Mouse (Mus musculus) lung, embryonic 15.5 days (tissue): ENCODE data around the gene Rnf43. TPM values are rescaled to one million over a fixed set of nuclear protein-coding genes. Genes with fewer than 3 reads are reported as not detected.

Experiments used
- ATAC-seq: fragments of 200-750 bp; cut with Nextera tagmentation; 2 replicates; pipeline ENCODE4 v1.8.0; 2017; ENCODE audit warnings: moderate number of reproducible peaks, borderline replicate concordance; ENCODE audit not compliant: low FRiP score, low TSS enrichment; ENCODE audit errors: extremely low read depth
- H3K27ac ChIP-seq: fragments of 300-500 bp; sonication (generic); 2 replicates; pipeline ENCODE4 v1.5.1; 2015; ENCODE audit warnings: moderate library complexity, mild to moderate bottlenecking, inconsistent platforms
- H3K27me3 ChIP-seq: fragments of 300-500 bp; sonication (generic); 2 replicates; pipeline ENCODE4 v1.6.1; 2015; ENCODE audit warnings: inconsistent platforms
- H3K36me3 ChIP-seq: fragments of 300-500 bp; sonication (generic); 2 replicates; pipeline ENCODE4 v1.6.1; 2015; ENCODE audit warnings: inconsistent platforms
- H3K4me1 ChIP-seq: fragments of 300-500 bp; sonication (generic); 2 replicates; pipeline ENCODE4 v1.6.1; 2015; ENCODE audit warnings: inconsistent platforms
- H3K4me2 ChIP-seq: fragments of 300-500 bp; sonication (generic); 2 replicates; pipeline ENCODE4 v1.6.1; 2015; ENCODE audit warnings: inconsistent platforms, mild to moderate bottlenecking, moderate library complexity
- H3K4me3 ChIP-seq: fragments of 300-500 bp; sonication (generic); 2 replicates; pipeline ENCODE4 v1.5.1; 2015; ENCODE audit warnings: mild to moderate bottlenecking, inconsistent platforms
- H3K9ac ChIP-seq: fragments of 300-500 bp; sonication (generic); 2 replicates; pipeline ENCODE4 v1.6.1; 2015; ENCODE audit warnings: inconsistent platforms
- H3K9me3 ChIP-seq: fragments of 300-500 bp; sonication (generic); 2 replicates; pipeline ENCODE4 v1.6.1; 2016; ENCODE audit warnings: inconsistent platforms
- WGBS: fragments of 180-500 bp; shearing (Covaris S2); methylation state at CpG from one replicate; pipeline ENCODE4 v1.1.7; 2015; 5-methylcytosine and 5-hydroxymethylcytosine counted together
- polyA plus RNA-seq: library from polyadenylated mRNA; unstranded; fragments of >200 nt; fragmentation: Nextera tagmentation; extraction: Ambion mirVana; gene quantifications from 2 replicates; pipeline ENCODE4 v1.2.1, GENCODE M21; 2015

Rnf43 gene
- polyA plus RNA-seq, 1 experiment from 2014 or later = 16.4 TPM

DNA sequence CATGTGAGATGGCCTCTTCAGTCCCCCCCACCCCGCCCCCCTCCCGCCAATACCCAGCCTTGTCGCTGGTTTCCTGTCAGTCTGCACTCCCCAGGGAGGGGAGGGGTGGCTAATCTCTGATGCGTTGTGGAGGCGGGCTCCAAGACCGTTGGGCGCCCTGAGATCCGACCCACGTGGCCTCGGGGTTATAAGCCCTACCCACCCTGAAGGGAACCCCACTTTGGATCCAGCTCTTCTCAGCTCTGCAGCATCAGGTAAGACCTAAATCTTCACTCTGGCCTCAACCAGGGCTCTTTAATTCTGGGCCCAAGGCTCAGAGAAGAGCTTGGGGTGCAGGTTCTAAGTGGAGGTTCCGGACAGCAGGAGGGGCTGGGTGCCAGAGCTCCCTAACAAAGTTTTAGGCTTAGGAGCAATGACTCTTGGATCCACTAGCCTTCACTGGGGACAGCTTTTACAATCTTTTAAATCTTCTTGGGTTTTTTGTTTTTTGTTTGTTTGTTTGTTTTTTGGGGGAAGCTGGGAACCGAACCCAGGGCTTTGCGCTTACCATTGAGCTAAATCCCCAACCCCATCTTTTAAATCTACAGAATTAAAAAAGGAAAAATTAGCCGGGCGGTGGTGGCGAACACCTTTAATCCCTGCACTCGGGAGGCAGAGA, 93.0 kb downstream of the Rnf43 start:
- peak; percentile 50; the same call in 1 of the 2 replicates for ATAC-seq
- H3K4me2 ChIP-seq = no peak overlapping the region

DNA sequence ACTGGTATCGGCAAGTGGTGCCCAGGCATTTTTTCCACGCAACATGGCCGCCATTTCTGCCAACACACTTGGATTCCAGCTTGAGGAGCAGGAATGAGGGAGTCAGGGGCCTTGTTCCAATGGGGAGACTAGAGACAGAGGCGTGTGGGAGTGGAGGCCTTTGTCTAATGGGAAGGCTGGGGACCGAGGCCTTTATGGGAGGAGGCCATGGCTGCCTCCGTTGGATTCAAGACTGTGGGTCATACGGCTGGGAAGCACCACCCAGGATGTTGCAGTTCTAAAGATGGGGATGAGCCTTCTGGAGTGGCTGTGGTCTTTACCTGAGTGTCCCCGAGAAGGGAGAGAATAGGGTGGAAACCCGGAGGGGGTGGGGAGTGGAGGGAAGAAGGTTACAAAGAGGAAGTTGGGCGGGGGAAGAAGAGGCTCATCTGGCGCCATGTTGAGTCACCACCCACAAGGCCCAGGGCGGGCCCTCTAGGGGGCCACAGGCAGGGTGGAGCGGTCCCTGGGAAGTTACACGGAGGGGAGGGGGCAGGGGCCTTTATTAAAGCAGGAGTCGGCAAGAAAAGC, 93.8 kb downstream of the Rnf43 start:
- Histone ChIP-seq H3K4me1 (no peaks in the 10 kb centered on the region), H3K4me2 (no peak overlapping the region), H3K9ac (no peak overlapping the region), H3K36me3 (no peaks in the 10 kb centered on the region), H3K27me3 (peaks cover 22% of the 10 kb centered on the region), H3K27ac (no peak overlapping the region), H3K9me3 (no peaks in the 10 kb centered on the region), H3K4me3 (peak overlapping the region; percentile 11; the same call in 1 of the 2 replicates)
- WGBS = 81% methylated on average over 15 of the region's 15 CpGs
- no peak for ATAC-seq

More for the DNA sequence above, 93.0 kb downstream of the Rnf43 start:
- Histone ChIP-seq H3K9ac (no peak overlapping the region), H3K27me3 (peaks cover 14% of the 10 kb centered on the region), H3K4me1 (no peaks in the 10 kb centered on the region), H3K27ac (no peak overlapping the region), H3K36me3 (no peaks in the 10 kb centered on the region), H3K9me3 (no peaks in the 10 kb centered on the region), H3K4me3 (0 out of 2 replicates have a peak overlapping the region, but pooled peaks have one; percentile 11)
- 66% methylated on average over 17 of the region's 17 CpGs for WGBS

DNA sequence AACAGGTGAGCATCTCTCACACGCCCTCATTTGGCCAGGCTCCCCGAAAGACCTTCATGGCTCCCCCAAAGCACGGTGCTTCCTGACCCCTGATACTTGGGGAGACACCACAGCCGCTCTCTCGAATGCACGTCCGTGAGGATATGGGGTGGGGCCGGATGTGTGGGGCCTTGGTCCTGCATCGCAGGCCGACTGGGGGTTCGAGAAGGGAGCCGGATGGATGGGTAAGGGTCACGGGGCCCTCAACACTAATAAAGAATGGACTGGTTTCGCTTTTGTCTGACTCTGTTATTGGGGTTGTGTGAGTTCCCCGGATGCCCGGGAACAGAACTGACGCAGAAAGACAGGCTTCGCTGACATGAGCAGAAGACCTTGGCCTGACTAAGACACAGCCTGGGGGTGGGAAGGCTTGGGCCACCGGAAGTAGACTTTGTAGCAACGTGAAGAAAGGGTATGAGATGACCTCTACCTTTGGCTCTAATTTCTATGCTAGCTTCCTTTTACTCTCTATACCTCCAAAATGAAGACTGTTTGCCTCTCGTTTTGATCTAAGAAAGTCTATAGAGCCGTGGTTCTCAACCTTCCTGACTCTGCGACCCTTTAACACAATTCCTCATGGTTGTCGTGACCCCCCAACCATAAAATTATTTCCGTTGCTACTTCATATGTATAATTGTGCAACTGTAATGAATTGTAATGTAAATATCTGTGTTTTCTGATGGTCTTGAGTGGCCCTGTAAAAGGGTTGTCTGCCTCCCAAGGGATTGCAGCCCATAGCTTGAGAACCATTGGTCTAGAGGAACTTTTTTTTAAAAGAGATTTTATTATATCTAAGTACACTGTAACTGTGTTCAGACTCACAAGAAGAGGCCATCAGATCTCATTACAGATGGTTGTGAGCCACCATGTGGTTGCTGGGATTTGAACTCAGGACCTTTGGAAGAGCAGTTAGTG, 94.8 kb downstream of the Rnf43 start:
- no peak for ATAC-seq
- Histone ChIP-seq H3K9me3 (no peaks in the 10 kb centered on the region), H3K27ac (no peak overlapping the region), H3K9ac (no peak overlapping the region), H3K36me3 (no peaks in the 10 kb centered on the region), H3K27me3 (peaks cover 32% of the 10 kb centered on the region), H3K4me2 (no peak overlapping the region), H3K4me3 (peak overlapping the region; percentile 11; the same call in 1 of the 2 replicates), H3K4me1 (no peaks in the 10 kb centered on the region)
- WGBS = 82% methylated on average over 25 of the region's 25 CpGs

DNA sequence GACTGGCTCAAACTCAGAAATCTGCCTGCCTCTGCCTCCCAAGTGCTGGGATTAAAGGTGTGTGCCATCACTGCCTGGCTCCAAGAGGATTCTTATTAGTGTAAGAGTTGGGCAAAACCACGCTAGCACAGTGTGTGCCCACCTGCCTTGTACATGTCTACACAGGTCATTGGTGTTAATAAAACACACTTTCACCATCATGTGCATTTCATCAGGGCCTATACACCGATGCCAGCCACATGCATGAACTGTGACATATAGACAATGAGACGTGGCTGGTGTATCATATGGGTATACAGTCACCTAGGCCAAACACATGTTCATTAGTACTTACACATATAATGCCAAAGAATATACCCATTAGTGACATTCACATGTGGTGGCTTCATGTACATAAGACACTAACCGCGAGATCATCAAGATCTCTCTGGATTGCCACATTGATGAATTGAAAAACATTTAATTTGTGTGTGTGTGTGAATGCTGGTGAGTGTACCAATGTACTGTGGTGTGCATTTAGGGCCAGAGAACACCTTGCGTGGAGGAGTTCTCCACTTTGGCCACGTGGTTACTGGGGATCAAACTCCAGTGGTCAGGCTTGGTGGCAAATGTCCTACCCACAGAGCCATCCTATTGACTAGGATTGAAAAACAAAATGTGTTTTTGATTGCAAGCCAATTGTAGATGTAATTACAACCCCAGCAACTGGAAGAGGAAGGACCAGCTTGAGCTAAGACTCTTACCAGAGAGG, 95.8 kb downstream of the Rnf43 start:
- Histone ChIP-seq H3K27me3 (peaks cover 42% of the 10 kb centered on the region), H3K9ac (no peak overlapping the region), H3K36me3 (no peaks in the 10 kb centered on the region), H3K27ac (no peak overlapping the region), H3K4me2 (no peak overlapping the region), H3K4me3 (no peak overlapping the region), H3K9me3 (no peaks in the 10 kb centered on the region), H3K4me1 (0 out of 2 replicates have a peak, but pooled peaks cover under 1% of the 10 kb centered on the region)
- WGBS = 76% methylated on average over 7 of the region's 7 CpGs
- ATAC-seq = no peak

DNA sequence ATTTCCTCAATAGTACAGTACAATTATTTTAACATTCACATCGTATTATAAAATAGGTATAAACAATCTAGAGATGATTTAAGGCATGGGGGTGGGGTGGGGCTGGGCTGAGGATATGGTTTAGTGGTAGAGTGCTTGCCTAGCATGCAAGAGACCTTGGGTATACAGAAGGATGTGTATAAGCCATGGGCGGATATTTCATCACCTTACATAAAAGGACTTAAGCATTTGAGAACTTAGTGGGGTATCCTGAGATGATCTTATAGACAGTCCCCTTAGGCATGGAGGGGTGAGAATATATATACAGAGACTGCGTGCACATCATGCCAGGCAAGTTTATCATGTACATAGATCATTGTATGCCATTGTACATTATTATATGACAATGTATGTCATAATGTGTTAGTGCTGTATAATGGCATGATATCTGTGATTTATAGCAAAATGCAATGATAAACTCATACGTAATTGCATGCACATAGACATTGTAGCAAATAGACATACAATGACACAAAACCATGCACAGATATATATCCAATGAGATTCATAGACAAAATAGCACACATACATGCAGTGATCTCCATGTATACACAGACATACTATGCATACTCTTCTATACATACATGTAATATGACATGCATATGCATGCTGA, 96.6 kb downstream of the Rnf43 start:
- Histone ChIP-seq H3K4me1 (0 out of 2 replicates have a peak, but pooled peaks cover 6% of the 10 kb centered on the region), H3K27me3 (peaks cover 50% of the 10 kb centered on the region), H3K4me2 (no peak overlapping the region), H3K4me3 (no peak overlapping the region), H3K9ac (no peak overlapping the region), H3K9me3 (no peaks in the 10 kb centered on the region), H3K36me3 (no peaks in the 10 kb centered on the region), H3K27ac (no peak overlapping the region)
- WGBS = 65% methylated on average over 4 of the region's 4 CpGs
- ATAC-seq = no peak

DNA sequence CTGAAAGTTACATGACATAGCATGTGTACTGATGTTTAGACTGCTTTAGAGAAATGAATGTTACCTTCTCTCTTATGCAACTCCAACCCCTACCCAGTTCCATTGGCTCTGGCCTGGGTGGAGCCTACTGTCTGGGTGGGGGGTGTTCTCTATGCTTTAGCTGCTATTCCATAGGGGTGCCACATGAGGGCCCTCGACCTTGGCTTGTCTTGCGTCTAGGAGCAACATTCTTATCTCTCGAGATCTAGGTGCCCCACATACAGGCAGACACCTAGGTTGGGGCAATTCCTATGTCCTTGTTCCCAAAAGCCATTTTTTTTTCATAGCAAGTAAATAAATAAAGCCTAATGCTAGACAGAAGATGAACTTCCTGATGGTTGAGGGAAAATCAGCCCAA, 97.1 kb downstream of the Rnf43 start:
- ATAC-seq = no peak
- no peak overlapping the region for H3K27ac ChIP-seq
- H3K9me3 ChIP-seq = no peaks in the 10 kb centered on the region
- no peak overlapping the region for H3K4me2 ChIP-seq
- 0 out of 2 replicates have a peak, but pooled peaks cover 9% of the 10 kb centered on the region for H3K4me1 ChIP-seq
- no peak overlapping the region for H3K9ac ChIP-seq
- peaks cover 55% of the 10 kb centered on the region for H3K27me3 ChIP-seq
- H3K4me3 ChIP-seq = no peak overlapping the region
- no peaks in the 10 kb centered on the region for H3K36me3 ChIP-seq
- 4% methylated on average over 3 of the region's 3 CpGs for WGBS

DNA sequence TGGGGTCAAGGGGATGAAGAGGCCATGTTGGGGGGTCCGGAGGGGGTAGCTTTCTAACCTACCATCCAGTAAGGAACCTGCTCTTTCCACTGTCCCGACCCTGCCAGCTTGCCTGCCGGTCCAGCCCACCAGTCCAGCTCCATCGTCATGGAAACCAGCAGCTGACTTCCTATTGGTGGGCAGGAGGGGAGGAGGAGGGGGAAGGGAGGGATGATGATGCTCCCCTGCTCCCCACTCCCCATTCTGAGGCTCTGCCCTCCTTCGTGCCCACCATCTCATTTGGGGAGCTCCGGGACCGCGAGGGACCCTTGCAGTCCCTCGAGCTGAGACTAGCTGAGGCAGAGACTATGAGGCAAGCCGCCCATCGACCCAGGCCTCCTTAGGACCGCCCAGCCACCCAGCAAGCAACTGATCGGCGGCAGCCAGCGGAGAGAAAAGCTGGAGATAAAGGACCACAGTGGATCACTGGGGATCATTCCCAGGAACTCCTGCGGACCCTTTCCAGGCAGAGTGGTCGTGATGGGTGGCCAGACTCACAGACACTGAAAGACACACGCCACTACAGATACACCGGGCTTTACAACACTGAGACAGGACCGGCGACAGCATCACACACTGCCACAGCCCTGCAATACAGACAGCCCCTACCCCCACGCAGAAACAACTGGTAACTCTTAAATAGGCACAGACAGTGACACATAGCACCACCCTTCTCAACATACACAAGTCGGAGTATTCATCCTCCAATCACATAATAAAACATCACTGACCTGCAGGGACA, 98.0 kb downstream of the Rnf43 start, which contains the start of gene Tspoap1:
Gene Tspoap1 (plus strand): TSS at position 241 of the 781 bp plus-strand sequence.
- H3K4me2 ChIP-seq = no peak within 1 kb of the TSS
- no peak within 1 kb of the TSS for H3K27ac ChIP-seq
- H3K36me3 ChIP-seq = no peaks in the 10 kb centered on the region
- no peak for ATAC-seq
- H3K9ac ChIP-seq = no peak within 1 kb of the TSS
- no peak within 1 kb of the TSS for H3K4me3 ChIP-seq
- WGBS = 12% methylated on average over 23 of the region's 23 CpGs
- H3K4me1 ChIP-seq = 0 out of 2 replicates have a peak, but pooled peaks cover 11% of the 10 kb centered on the region
- H3K9me3 ChIP-seq = no peaks in the 10 kb centered on the region
- peaks cover 64% of the 10 kb centered on the region for H3K27me3 ChIP-seq

DNA sequence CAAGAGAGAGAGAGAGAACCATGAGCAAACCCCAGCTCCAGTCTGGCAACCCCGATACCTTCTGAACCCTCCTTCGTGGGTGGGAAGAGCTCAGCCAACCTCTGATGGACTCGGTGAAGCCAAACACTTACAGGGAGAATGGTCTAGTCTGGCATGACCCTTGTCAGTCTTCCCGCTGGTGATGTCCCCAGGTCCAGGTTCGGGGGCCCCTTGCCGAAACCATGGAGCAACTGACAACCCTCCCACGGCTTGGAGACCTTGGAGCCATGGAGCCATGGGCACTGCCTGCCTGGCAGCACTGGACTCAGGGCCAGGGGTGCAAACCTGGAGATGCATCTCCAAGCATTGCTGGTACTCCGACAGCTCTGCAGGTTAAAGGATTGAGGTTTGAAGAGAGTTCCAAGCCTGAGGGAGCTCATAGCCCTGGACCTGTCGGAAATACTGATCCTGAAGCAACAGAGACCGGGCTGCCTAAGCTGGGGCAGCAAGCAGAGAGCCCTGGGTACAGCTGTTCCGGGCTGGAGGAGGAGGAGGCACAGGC, 98.7 kb downstream of the Rnf43 start:
- no peak overlapping the region for H3K9ac ChIP-seq
- no peak overlapping the region for H3K4me2 ChIP-seq
- ATAC-seq = no peak
- 0 out of 2 replicates have a peak, but pooled peaks cover 11% of the 10 kb centered on the region for H3K4me1 ChIP-seq
- no peak overlapping the region for H3K27ac ChIP-seq
- WGBS = 68% methylated on average over 11 of the region's 11 CpGs
- H3K36me3 ChIP-seq = no peaks in the 10 kb centered on the region
- H3K4me3 ChIP-seq = no peak overlapping the region
- peaks cover 72% of the 10 kb centered on the region for H3K27me3 ChIP-seq
- no peaks in the 10 kb centered on the region for H3K9me3 ChIP-seq

DNA sequence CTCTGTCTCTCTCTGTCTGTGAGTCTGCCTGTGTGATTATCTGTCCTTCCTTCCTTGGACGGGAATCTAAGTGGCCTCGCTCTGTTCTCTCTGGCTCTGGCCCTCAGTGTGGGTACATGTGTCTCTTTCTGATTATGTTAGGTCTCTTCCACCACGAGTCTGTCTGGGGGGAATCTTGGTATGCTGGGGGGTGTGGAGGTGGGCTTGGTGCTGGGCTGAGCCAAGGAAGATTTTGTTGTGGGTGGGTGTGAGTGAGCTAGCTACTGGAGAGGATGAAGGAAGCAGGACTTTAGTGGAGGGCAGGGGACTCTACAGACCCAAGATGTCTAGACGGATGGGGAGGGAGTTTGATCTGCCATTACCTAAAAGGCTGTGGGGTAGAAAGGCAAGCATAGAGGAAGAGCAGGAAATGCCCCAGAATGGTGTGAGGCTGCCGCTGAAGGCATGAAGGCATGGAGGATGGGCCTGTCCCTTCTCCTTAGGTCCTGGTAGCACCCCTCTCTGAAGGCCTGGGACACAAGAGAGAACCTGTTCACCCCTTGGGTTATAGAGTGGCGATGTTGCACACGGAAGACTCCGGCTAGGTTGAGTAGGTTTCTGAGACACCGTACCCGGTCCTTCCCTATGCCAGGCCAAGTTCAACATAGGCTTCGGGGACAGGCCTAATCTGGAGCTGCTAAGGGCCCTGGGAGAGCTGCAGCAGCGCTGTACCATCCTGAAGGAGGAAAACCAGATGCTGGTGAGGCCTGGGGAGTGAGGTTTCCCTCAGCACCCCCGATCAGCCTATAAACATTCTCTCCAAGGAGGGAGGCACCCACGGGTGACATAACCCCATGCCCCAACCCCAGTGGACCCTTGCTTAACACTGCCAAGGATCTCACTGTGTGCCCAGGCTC, 99.5 kb downstream of the Rnf43 start:
- Histone ChIP-seq H3K27ac (no peak overlapping the region), H3K9ac (no peak overlapping the region), H3K27me3 (peaks cover 80% of the 10 kb centered on the region), H3K9me3 (no peaks in the 10 kb centered on the region), H3K36me3 (no peaks in the 10 kb centered on the region), H3K4me1 (0 out of 2 replicates have a peak, but pooled peaks cover 11% of the 10 kb centered on the region), H3K4me3 (no peak overlapping the region), H3K4me2 (no peak overlapping the region)
- ATAC-seq = no peak
- 77% methylated on average over 14 of the region's 14 CpGs for WGBS
